Mouse (Mus musculus): Measurements from ENCODE around the gene Zc3h18. TPM values are rescaled to one million over a fixed set of nuclear protein-coding genes. Genes with fewer than 3 reads are reported as not detected.

The Zc3h18 gene
- polyA plus RNA-seq, 1 experiment from 2014 or later: 33.7 TPM

GRCm38 (mm10) chr8:122338852-122339251 lies 37.6 kb upstream of the Zc3h18 start:
- Histone ChIP-seq H3K27me3 (ENCODE audit: insufficient read depth, low read length) (no peaks in the 10 kb centered on the region; the same call in 1 of the 2 replicates), H3K27ac (no peak overlapping the region), H3K9me3 (replicated peaks; ENCODE audit: low read length) (no peaks in the 10 kb centered on the region), H3K36me3 (ENCODE audit: insufficient read depth, low read length) (0 out of 2 replicates have a peak, but pooled peaks cover 12% of the 10 kb centered on the region), H3K4me1 (replicated peaks; ENCODE audit: insufficient read depth, low read length) (0 out of 2 replicates have a peak, but pooled peaks cover 20% of the 10 kb centered on the region), H3K4me3 (replicated peaks; ENCODE audit: low read depth, low read length) (no peak overlapping the region), H3K9ac (ENCODE audit: low read depth, low read length) (no peak overlapping the region), H3K4me2 (ENCODE audit: low read length) (no peak overlapping the region)
- ATAC-seq (replicated peaks; ENCODE audit: low FRiP score, low read depth): no peak
- WGBS: 62% methylated on average over 6 of the region's 6 CpGs
- no peak for DNase-seq (ENCODE audit: low spot score)
- peak; percentile 37; the same call in 1 of the 2 replicates for TF ChIP-seq CTCF (IDR thresholded peaks at IDR 0.05; ENCODE audit: low read depth)

DNA sequence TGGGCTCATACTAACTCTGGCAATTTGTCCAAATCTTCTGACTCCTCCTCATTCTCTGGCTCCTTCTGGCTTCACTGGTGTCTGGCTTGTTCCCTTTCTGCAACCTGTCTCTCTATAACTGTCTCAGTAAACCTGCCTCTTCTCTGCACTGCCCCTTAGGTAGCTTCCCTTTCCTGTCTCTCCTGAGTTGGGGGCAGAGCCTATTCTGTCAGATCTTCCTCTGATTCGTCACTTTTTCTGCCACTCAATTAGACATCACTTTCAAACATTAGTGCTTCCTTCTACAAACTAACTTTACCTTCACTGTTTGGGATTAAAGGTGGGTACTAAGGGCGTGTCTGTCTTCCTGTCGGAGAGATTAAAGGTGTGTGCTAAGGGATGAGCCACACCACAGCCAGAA lies 35.6 kb upstream of the Zc3h18 start:
- Histone ChIP-seq H3K9me3 (replicated peaks; ENCODE audit: low read length) (no peaks in the 10 kb centered on the region), H3K27ac (no peak overlapping the region), H3K9ac (ENCODE audit: low read depth, low read length) (no peak overlapping the region), H3K4me2 (ENCODE audit: low read length) (no peak overlapping the region), H3K4me1 (replicated peaks; ENCODE audit: insufficient read depth, low read length) (peaks cover 20% of the 10 kb centered on the region; the same call in 1 of the 2 replicates), H3K4me3 (replicated peaks; ENCODE audit: low read depth, low read length) (no peak overlapping the region), H3K36me3 (ENCODE audit: insufficient read depth, low read length) (0 out of 2 replicates have a peak, but pooled peaks cover 9% of the 10 kb centered on the region), H3K27me3 (ENCODE audit: insufficient read depth, low read length) (no peaks in the 10 kb centered on the region; the same call in 1 of the 2 replicates)
- 84% methylated on average over 3 of the region's 3 CpGs for WGBS
- ATAC-seq (replicated peaks; ENCODE audit: low FRiP score, low read depth) (no peak), DNase-seq (ENCODE audit: low spot score) (no peak)
- no peak for TF ChIP-seq CTCF (IDR thresholded peaks at IDR 0.05; ENCODE audit: low read depth)

- 82% methylated on average over 6 of the region's 6 CpGs for WGBS
- ATAC-seq (replicated peaks; ENCODE audit: low FRiP score, low read depth): 0 out of 2 replicates have a peak, but pooled peaks have one; percentile 16
These were observed 34.6 kb upstream of the Zc3h18 start for GRCm38 (mm10) chr8:122341790-122342189.

DNA sequence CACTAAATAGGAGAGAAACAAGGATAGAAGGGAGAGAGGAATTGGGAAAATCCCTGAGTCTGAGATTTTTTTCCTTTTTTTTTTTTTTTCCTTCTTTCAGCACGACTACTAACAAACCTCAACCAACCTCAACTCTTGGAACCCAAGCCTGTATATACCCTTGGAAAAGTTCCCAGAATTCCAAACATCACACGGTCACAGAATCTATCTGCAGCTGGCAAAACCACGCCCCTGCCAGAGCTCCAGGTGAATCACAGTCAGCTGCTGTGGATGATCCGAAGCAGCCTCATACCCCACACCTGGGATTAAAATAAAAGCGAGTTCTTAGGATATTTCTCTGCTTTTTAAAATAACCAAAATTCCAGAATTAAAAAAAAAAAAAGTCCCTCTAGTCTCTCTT lies 34.0 kb upstream of the Zc3h18 start:
- TF ChIP-seq CTCF (IDR thresholded peaks at IDR 0.05; ENCODE audit: low read depth): no peak
- Histone ChIP-seq H3K4me1 (replicated peaks; ENCODE audit: insufficient read depth, low read length) (peaks cover 17% of the 10 kb centered on the region; the same call in 1 of the 2 replicates), H3K4me2 (ENCODE audit: low read length) (no peak overlapping the region; the same call in 1 of the 2 replicates), H3K27me3 (ENCODE audit: insufficient read depth, low read length) (no peaks in the 10 kb centered on the region), H3K27ac (no peak overlapping the region), H3K36me3 (ENCODE audit: insufficient read depth, low read length) (0 out of 2 replicates have a peak, but pooled peaks cover 5% of the 10 kb centered on the region), H3K4me3 (replicated peaks; ENCODE audit: low read depth, low read length) (no peak overlapping the region), H3K9ac (ENCODE audit: low read depth, low read length) (no peak overlapping the region), H3K9me3 (replicated peaks; ENCODE audit: low read length) (no peaks in the 10 kb centered on the region)
- ATAC-seq (replicated peaks; ENCODE audit: low FRiP score, low read depth): no peak
- WGBS: 27% methylated on average over 5 of the region's 5 CpGs
- DNase-seq (ENCODE audit: low spot score): no peak

More at GRCm38 (mm10) chr8:122341790-122342189, 34.6 kb upstream of the Zc3h18 start:
- H3K4me1 ChIP-seq (replicated peaks; ENCODE audit: insufficient read depth, low read length): peaks cover 17% of the 10 kb centered on the region; the same call in 1 of the 2 replicates
- H3K4me2 ChIP-seq (ENCODE audit: low read length): no peak overlapping the region
- no peak overlapping the region for H3K9ac ChIP-seq (ENCODE audit: low read depth, low read length)
- no peaks in the 10 kb centered on the region for H3K9me3 ChIP-seq (replicated peaks; ENCODE audit: low read length)
- H3K4me3 ChIP-seq (replicated peaks; ENCODE audit: low read depth, low read length): no peak overlapping the region
- no peak for DNase-seq (ENCODE audit: low spot score)
- no peak for TF ChIP-seq CTCF (IDR thresholded peaks at IDR 0.05; ENCODE audit: low read depth)
- 0 out of 2 replicates have a peak, but pooled peaks cover 9% of the 10 kb centered on the region for H3K36me3 ChIP-seq (ENCODE audit: insufficient read depth, low read length)
- H3K27ac ChIP-seq: no peak overlapping the region
- no peaks in the 10 kb centered on the region; the same call in 1 of the 2 replicates for H3K27me3 ChIP-seq (ENCODE audit: insufficient read depth, low read length)

- Histone ChIP-seq H3K9ac (ENCODE audit: low read depth, low read length) (no peak overlapping the region; the same call in 1 of the 2 replicates), H3K27ac (0 out of 2 replicates have a peak overlapping the region, but pooled peaks have one; percentile 13), H3K4me1 (replicated peaks; ENCODE audit: insufficient read depth, low read length) (peaks cover 17% of the 10 kb centered on the region; the same call in 1 of the 2 replicates), H3K4me2 (ENCODE audit: low read length) (peak overlapping the region; percentile 57), H3K36me3 (ENCODE audit: insufficient read depth, low read length) (0 out of 2 replicates have a peak, but pooled peaks cover 5% of the 10 kb centered on the region), H3K27me3 (ENCODE audit: insufficient read depth, low read length) (no peaks in the 10 kb centered on the region), H3K4me3 (replicated peaks; ENCODE audit: low read depth, low read length) (0 out of 2 replicates have a peak overlapping the region, but pooled peaks have one; percentile 30), H3K9me3 (replicated peaks; ENCODE audit: low read length) (no peaks in the 10 kb centered on the region)
- no peak for ATAC-seq (replicated peaks; ENCODE audit: low FRiP score, low read depth)
- TF ChIP-seq CTCF (IDR thresholded peaks at IDR 0.05; ENCODE audit: low read depth): no peak
- under 1% methylated on average over 9 of the region's 9 CpGs for WGBS
- peak; percentile 74 for DNase-seq (ENCODE audit: low spot score)
These were observed 33.6 kb upstream of the Zc3h18 start for GRCm38 (mm10) chr8:122342806-122343209.

- WGBS: 6% methylated on average over 11 of the region's 11 CpGs
- no peak for ATAC-seq (replicated peaks; ENCODE audit: low FRiP score, low read depth)
- no peak for DNase-seq (ENCODE audit: low spot score)
- peak overlapping the region; percentile 57 for H3K4me2 ChIP-seq (ENCODE audit: low read length)
- 0 out of 2 replicates have a peak overlapping the region, but pooled peaks have one; percentile 13 for H3K27ac ChIP-seq
- H3K9me3 ChIP-seq (replicated peaks; ENCODE audit: low read length): no peaks in the 10 kb centered on the region
- H3K27me3 ChIP-seq (ENCODE audit: insufficient read depth, low read length): no peaks in the 10 kb centered on the region
- H3K9ac ChIP-seq (ENCODE audit: low read depth, low read length): no peak overlapping the region
- H3K36me3 ChIP-seq (ENCODE audit: insufficient read depth, low read length): 0 out of 2 replicates have a peak, but pooled peaks cover 5% of the 10 kb centered on the region
- no peak for TF ChIP-seq CTCF (IDR thresholded peaks at IDR 0.05; ENCODE audit: low read depth)
- peaks cover 17% of the 10 kb centered on the region; the same call in 1 of the 2 replicates for H3K4me1 ChIP-seq (replicated peaks; ENCODE audit: insufficient read depth, low read length)
- H3K4me3 ChIP-seq (replicated peaks; ENCODE audit: low read depth, low read length): peak overlapping the region; percentile 30
These were observed 33.1 kb upstream of the Zc3h18 start for GRCm38 (mm10) chr8:122343341-122343740.

Measured in kidney, postnatal 0 days (tissue).